Mouse (Mus musculus) neural tube, embryonic 14.5 days (tissue): ENCODE measurements around the gene Gm20379. TPM values are rescaled to one million over a fixed set of nuclear protein-coding genes. Genes with fewer than 3 reads are reported as not detected.
A peak's percentile ranks its signal among the peaks of the same experiment; 100 is the strongest.

Source experiments
- ATAC-seq: fragments of 200-750 bp; cut with Nextera tagmentation; 2 replicates; pipeline ENCODE4 v1.8.0; 2017; ENCODE audit warnings: low read depth, mild to moderate bottlenecking, moderate TSS enrichment, moderate library complexity
- H3K27ac ChIP-seq: fragments of 300-500 bp; sonication (generic); 2 replicates; pipeline ENCODE4 v1.5.1; 2014; ENCODE audit warnings: low read depth, mild to moderate bottlenecking, control low read depth, low read length, moderate library complexity, mixed read lengths
- H3K27me3 ChIP-seq: fragments of 300-500 bp; sonication (generic); 2 replicates; pipeline ENCODE4 v1.6.1; 2014; ENCODE audit warnings: low read length; ENCODE audit not compliant: control insufficient read depth, insufficient read depth
- H3K36me3 ChIP-seq: fragments of 300-500 bp; sonication (generic); 2 replicates; pipeline ENCODE4 v1.6.1; 2014; ENCODE audit warnings: low read length, mixed read lengths; ENCODE audit not compliant: control insufficient read depth, insufficient read depth
- H3K4me1 ChIP-seq: fragments of 300-500 bp; sonication (generic); 2 replicates; pipeline ENCODE4 v1.6.1; 2014; ENCODE audit warnings: low read length; ENCODE audit not compliant: control insufficient read depth, insufficient read depth
- H3K4me2 ChIP-seq: fragments of 300-500 bp; sonication (generic); 2 replicates; pipeline ENCODE4 v1.6.1; 2014; ENCODE audit warnings: mild to moderate bottlenecking, low read depth, low read length, control low read depth
- H3K4me3 ChIP-seq: fragments of 300-500 bp; sonication (generic); 2 replicates; pipeline ENCODE4 v1.5.1; 2014; ENCODE audit warnings: low read depth, low read length, control low read depth, mixed read lengths
- H3K9ac ChIP-seq: fragments of 300-500 bp; sonication (generic); replicated peaks from 2 replicates; pipeline ENCODE4 v1.6.1; 2014; ENCODE audit warnings: low read depth, mild to moderate bottlenecking, control low read depth, low read length, mixed read lengths
- H3K9me3 ChIP-seq: fragments of 300-500 bp; sonication (generic); 2 replicates; pipeline ENCODE4 v1.6.1; 2016; ENCODE audit warnings: low read length; ENCODE audit not compliant: control insufficient read depth
- WGBS: fragments of 180-500 bp; shearing (Covaris S2); extraction: QIAGEN DNeasy Blood & Tissue Kit; methylation state at CpG from one replicate; pipeline ENCODE4 v1.1.7; 2014; 5-methylcytosine and 5-hydroxymethylcytosine counted together
- polyA plus RNA-seq: library from polyadenylated mRNA; unstranded; fragments of >200 nt; fragmentation: Nextera tagmentation; extraction: Ambion mirVana; gene quantifications from 2 replicates; pipeline ENCODE4 v1.2.1, GENCODE M21; 2014

Gm20379 gene
- polyA plus RNA-seq, 1 experiment from 2014 or later: 1.4 TPM

- no peaks in the 10 kb centered on the region for H3K9me3 ChIP-seq
- no peak for ATAC-seq
- 98% methylated on average over 4 of the region's 4 CpGs for WGBS
- H3K9ac ChIP-seq: no peak overlapping the region
- no peaks in the 10 kb centered on the region for H3K4me1 ChIP-seq
- H3K27ac ChIP-seq: no peak overlapping the region
- no peaks in the 10 kb centered on the region for H3K27me3 ChIP-seq
- no peak overlapping the region for H3K4me2 ChIP-seq
- H3K4me3 ChIP-seq: no peak overlapping the region
- H3K36me3 ChIP-seq: no peaks in the 10 kb centered on the region
Measured at GRCm38 (mm10) chr13:92296490-92296889, 9.3 kb upstream of the Gm20379 start.

DNA sequence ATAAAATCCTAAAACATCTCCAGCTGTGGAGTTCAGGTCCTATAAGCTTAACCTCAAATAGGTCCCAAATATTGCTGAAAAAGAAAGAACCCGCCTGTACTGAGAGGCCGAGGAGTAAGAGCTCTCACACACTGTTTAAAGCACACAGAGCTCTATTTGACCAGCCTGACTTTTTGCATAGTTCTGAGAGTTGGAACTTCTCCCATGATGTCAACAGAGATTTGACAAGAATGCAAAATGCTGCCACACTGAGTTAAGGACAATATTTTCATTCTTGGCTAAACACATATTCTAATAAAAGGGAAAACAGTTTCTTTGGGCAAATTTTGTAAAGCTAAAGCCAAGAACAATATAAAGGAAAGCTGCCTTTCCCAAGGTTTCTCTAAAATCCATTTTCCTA is 8.8 kb upstream of the Gm20379 start:
- H3K4me1 ChIP-seq: no peaks in the 10 kb centered on the region
- H3K36me3 ChIP-seq: no peaks in the 10 kb centered on the region
- H3K27me3 ChIP-seq: no peaks in the 10 kb centered on the region
- 94% methylated on average over 2 of the region's 2 CpGs for WGBS
- no peak overlapping the region for H3K9ac ChIP-seq
- no peak overlapping the region for H3K4me2 ChIP-seq
- no peak overlapping the region for H3K27ac ChIP-seq
- no peak for ATAC-seq
- H3K4me3 ChIP-seq: no peak overlapping the region
- no peaks in the 10 kb centered on the region for H3K9me3 ChIP-seq

DNA sequence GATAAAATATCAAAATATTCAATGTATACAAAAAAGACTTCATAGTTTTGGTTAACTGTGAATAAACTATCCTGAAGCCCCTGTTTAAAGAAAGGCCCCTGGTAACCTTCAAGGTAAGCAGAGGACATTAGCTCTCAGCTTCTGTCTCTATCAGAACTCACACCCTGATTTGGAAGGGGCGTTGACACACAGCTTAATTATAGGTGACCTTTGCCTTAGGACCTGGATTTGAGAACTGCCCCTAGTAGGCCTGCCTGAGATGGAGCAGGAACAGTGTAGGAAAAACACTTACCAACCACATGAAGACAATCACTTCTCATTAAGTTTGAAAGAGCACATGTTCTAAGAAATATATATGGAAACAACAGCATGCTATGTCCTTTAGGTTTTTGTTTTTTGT is 6.3 kb upstream of the Gm20379 start:
- Histone ChIP-seq H3K36me3 (no peaks in the 10 kb centered on the region), H3K4me2 (no peak overlapping the region), H3K9me3 (no peaks in the 10 kb centered on the region), H3K4me1 (no peaks in the 10 kb centered on the region), H3K4me3 (no peak overlapping the region), H3K9ac (no peak overlapping the region), H3K27me3 (no peaks in the 10 kb centered on the region), H3K27ac (no peak overlapping the region)
- WGBS: 84% methylated on average over 1 of the region's 1 CpGs
- ATAC-seq: no peak

GRCm38 (mm10) chr13:92301754-92302153 is 4.0 kb upstream of the Gm20379 start:
- H3K4me3 ChIP-seq: no peak overlapping the region
- no peaks in the 10 kb centered on the region for H3K36me3 ChIP-seq
- H3K9me3 ChIP-seq: no peaks in the 10 kb centered on the region
- no peak for ATAC-seq
- no peaks in the 10 kb centered on the region for H3K27me3 ChIP-seq
- H3K4me2 ChIP-seq: no peak overlapping the region
- 73% methylated on average over 4 of the region's 4 CpGs for WGBS
- H3K9ac ChIP-seq: no peak overlapping the region
- no peaks in the 10 kb centered on the region for H3K4me1 ChIP-seq
- H3K27ac ChIP-seq: no peak overlapping the region

- H3K27me3 ChIP-seq: no peaks in the 10 kb centered on the region
- no peak for ATAC-seq
- no peaks in the 10 kb centered on the region for H3K9me3 ChIP-seq
- H3K4me3 ChIP-seq: no peak overlapping the region
- H3K4me2 ChIP-seq: no peak overlapping the region
- H3K9ac ChIP-seq: no peak overlapping the region
- no peaks in the 10 kb centered on the region for H3K36me3 ChIP-seq
- no peaks in the 10 kb centered on the region for H3K4me1 ChIP-seq
- WGBS: 68% methylated on average over 4 of the region's 4 CpGs
- no peak overlapping the region for H3K27ac ChIP-seq
Measured at GRCm38 (mm10) chr13:92302466-92302865, 3.3 kb upstream of the Gm20379 start.

GRCm38 (mm10) chr13:92303062-92303948 is 2.5 kb upstream of the Gm20379 start:
- Histone ChIP-seq H3K4me3 (no peak overlapping the region), H3K27me3 (no peaks in the 10 kb centered on the region), H3K9me3 (no peaks in the 10 kb centered on the region), H3K4me2 (no peak overlapping the region), H3K27ac (no peak overlapping the region), H3K9ac (no peak overlapping the region), H3K4me1 (no peaks in the 10 kb centered on the region), H3K36me3 (0 out of 2 replicates have a peak, but pooled peaks cover under 1% of the 10 kb centered on the region)
- 59% methylated on average over 8 of the region's 8 CpGs for WGBS
- peak; percentile 61; the same call in 1 of the 2 replicates for ATAC-seq

DNA sequence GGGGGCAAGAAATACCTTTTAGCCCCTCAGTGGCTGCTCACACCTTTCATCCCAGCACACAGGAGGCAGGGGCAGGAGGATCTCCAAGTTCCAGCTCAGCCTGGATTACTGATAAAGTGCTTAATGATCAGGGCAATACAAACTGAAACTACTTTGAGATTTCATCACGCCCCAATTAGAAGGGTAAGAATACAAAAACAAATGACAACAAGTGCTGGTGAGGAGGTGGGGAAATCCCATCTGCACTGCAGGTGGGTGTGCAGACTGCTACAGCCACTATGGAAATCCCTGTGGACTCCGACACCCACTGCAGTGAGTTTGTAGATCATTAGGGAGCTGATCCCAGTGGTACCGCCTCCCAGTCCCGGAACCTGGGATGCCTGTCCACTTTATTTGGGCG is 1.5 kb upstream of the Gm20379 start:
- Histone ChIP-seq H3K4me3 (no peak overlapping the region), H3K4me2 (no peak overlapping the region), H3K27ac (no peak overlapping the region), H3K36me3 (peaks cover 9% of the 10 kb centered on the region; the same call in 1 of the 2 replicates), H3K27me3 (no peaks in the 10 kb centered on the region), H3K4me1 (no peaks in the 10 kb centered on the region), H3K9me3 (no peaks in the 10 kb centered on the region), H3K9ac (no peak overlapping the region)
- WGBS: 98% methylated on average over 5 of the region's 5 CpGs
- ATAC-seq: no peak

GRCm38 (mm10) chr13:92314613-92315012 is 8.8 kb downstream of the Gm20379 start:
- H3K9me3 ChIP-seq: no peaks in the 10 kb centered on the region
- no peak overlapping the region for H3K27ac ChIP-seq
- no peaks in the 10 kb centered on the region for H3K27me3 ChIP-seq
- H3K4me3 ChIP-seq: no peak overlapping the region
- no peak overlapping the region for H3K4me2 ChIP-seq
- WGBS: 85% methylated on average over 5 of the region's 5 CpGs
- H3K36me3 ChIP-seq: no peaks in the 10 kb centered on the region
- H3K4me1 ChIP-seq: no peaks in the 10 kb centered on the region
- no peak overlapping the region for H3K9ac ChIP-seq
- no peak for ATAC-seq

- no peak overlapping the region for H3K9ac ChIP-seq
- ATAC-seq: no peak
- no peaks in the 10 kb centered on the region for H3K9me3 ChIP-seq
- no peaks in the 10 kb centered on the region for H3K27me3 ChIP-seq
- H3K4me3 ChIP-seq: no peak overlapping the region
- H3K27ac ChIP-seq: no peak overlapping the region
- no peaks in the 10 kb centered on the region for H3K4me1 ChIP-seq
- WGBS: 92% methylated on average over 5 of the region's 5 CpGs
- H3K4me2 ChIP-seq: no peak overlapping the region
- no peaks in the 10 kb centered on the region for H3K36me3 ChIP-seq
Measured at GRCm38 (mm10) chr13:92320770-92321169, 15.0 kb downstream of the Gm20379 start.
